Mouse (Mus musculus): ENCODE data around the gene Ezh2.

The Ezh2 gene

GRCm38 (mm10) chr6:47535333-47535732, 59.8 kb downstream of the Ezh2 start:
- DNase-seq (ENCODE audit: low spot score) = no peak

- no peak for DNase-seq (ENCODE audit: low spot score)
Observed at GRCm38 (mm10) chr6:47532547-47532946, 62.6 kb downstream of the Ezh2 start.

- no peak for DNase-seq (ENCODE audit: low spot score)
Observed at GRCm38 (mm10) chr6:47527655-47528054, 67.5 kb downstream of the Ezh2 start.

- DNase-seq (ENCODE audit: low spot score) = no peak
Observed at GRCm38 (mm10) chr6:47527129-47527528, 68.0 kb downstream of the Ezh2 start.

GRCm38 (mm10) chr6:47526446-47526845, 68.7 kb downstream of the Ezh2 start:
- no peak for DNase-seq (ENCODE audit: low spot score)

- no peak for DNase-seq (ENCODE audit: low spot score)
Observed at GRCm38 (mm10) chr6:47525041-47525440, 70.1 kb downstream of the Ezh2 start.

- no peak for DNase-seq (ENCODE audit: low spot score)
Observed at GRCm38 (mm10) chr6:47522431-47522830, 72.7 kb downstream of the Ezh2 start.

- DNase-seq (ENCODE audit: low spot score) = no peak
Observed at GRCm38 (mm10) chr6:47520030-47520429, 75.1 kb downstream of the Ezh2 start.

GRCm38 (mm10) chr6:47494562-47494961, 100.6 kb downstream of the Ezh2 start:
- DNase-seq (ENCODE audit: low spot score) = no peak

- DNase-seq (ENCODE audit: low spot score) = no peak
Observed at GRCm38 (mm10) chr6:47482027-47482426, 113.1 kb downstream of the Ezh2 start.

Measured in lung, postnatal 25 days (tissue).